8 mouse cellular contexts compared by ENCODE assay signal in genomic region chr5:151023461-151023860, GRCm38 (mm10).
A peak's percentile ranks its signal among the peaks of the same experiment; 100 is the strongest.
DNase-seq lines count a peak whose midpoint lies in the region; ATAC-seq and TF ChIP-seq lines count a peak whose summit lies in the region.

No protein-coding gene starts in this region.

- H3K36me3 ChIP-seq in embryonic facial prominence, embryonic 15.5 days = no peaks in the 10 kb centered on the region
- H3K36me3 ChIP-seq in heart, embryonic 15.5 days = no peaks in the 10 kb centered on the region
- H3K36me3 ChIP-seq in limb, embryonic 10.5 days = no peaks in the 10 kb centered on the region
- no peaks in the 10 kb centered on the region for H3K36me3 ChIP-seq in neural tube, embryonic 13.5 days

- no peaks in the 10 kb centered on the region for H3K27me3 ChIP-seq in embryonic facial prominence, embryonic 15.5 days
- H3K27me3 ChIP-seq in heart, embryonic 15.5 days = no peaks in the 10 kb centered on the region
- no peaks in the 10 kb centered on the region for H3K27me3 ChIP-seq in limb, embryonic 10.5 days (ENCODE audit: low read depth, poor library complexity, severe bottlenecking)
- H3K27me3 ChIP-seq in neural tube, embryonic 13.5 days = no peaks in the 10 kb centered on the region

- no peak overlapping the region for H3K9ac ChIP-seq in embryonic facial prominence, embryonic 15.5 days
- no peak overlapping the region for H3K9ac ChIP-seq in heart, embryonic 15.5 days
- H3K9ac ChIP-seq in neural tube, embryonic 13.5 days = no peak overlapping the region

- peaks cover 17% of the 10 kb centered on the region for H3K4me1 ChIP-seq in embryonic facial prominence, embryonic 15.5 days
- H3K4me1 ChIP-seq in heart, embryonic 15.5 days (replicated peaks) = peaks cover 11% of the 10 kb centered on the region
- peaks cover 78% of the 10 kb centered on the region for H3K4me1 ChIP-seq in limb, embryonic 10.5 days
- H3K4me1 ChIP-seq in neural tube, embryonic 13.5 days (replicated peaks) = peaks cover 45% of the 10 kb centered on the region

- no peaks in the 10 kb centered on the region for H3K9me3 ChIP-seq in embryonic facial prominence, embryonic 15.5 days (replicated peaks)
- H3K9me3 ChIP-seq in heart, embryonic 15.5 days (replicated peaks) = no peaks in the 10 kb centered on the region
- H3K9me3 ChIP-seq in limb, embryonic 10.5 days (replicated peaks) = no peaks in the 10 kb centered on the region
- H3K9me3 ChIP-seq in neural tube, embryonic 13.5 days = no peaks in the 10 kb centered on the region

- 8% methylated on average over 8 of the region's 8 CpGs for WGBS in embryonic facial prominence, embryonic 15.5 days
- WGBS in heart, embryonic 15.5 days = 17% methylated on average over 8 of the region's 8 CpGs
- 13% methylated on average over 8 of the region's 8 CpGs for WGBS in limb, embryonic 10.5 days
- 15% methylated on average over 8 of the region's 8 CpGs for WGBS in neural tube, embryonic 13.5 days

- H3K4me3 ChIP-seq in layer of hippocampus, adult 2 months = no peak overlapping the region
- 0 out of 2 replicates have a peak overlapping the region, but pooled peaks have one; percentile 7 for H3K4me3 ChIP-seq in embryonic facial prominence, embryonic 15.5 days (replicated peaks)
- no peak overlapping the region for H3K4me3 ChIP-seq in heart, embryonic 15.5 days
- 0 out of 2 replicates have a peak overlapping the region, but pooled peaks have one; percentile 5 for H3K4me3 ChIP-seq in limb, embryonic 10.5 days
- H3K4me3 ChIP-seq in neural tube, embryonic 13.5 days = no peak overlapping the region

- peak overlapping the region; percentile 28; the same call in 1 of the 2 replicates for H3K4me2 ChIP-seq in embryonic facial prominence, embryonic 15.5 days (replicated peaks)
- H3K4me2 ChIP-seq in heart, embryonic 15.5 days = peak overlapping the region; percentile 34
- H3K4me2 ChIP-seq in neural tube, embryonic 13.5 days = peak overlapping the region; percentile 15

- peak overlapping the region; percentile 83 for H3K27ac ChIP-seq in layer of hippocampus, adult 2 months
- H3K27ac ChIP-seq in embryonic facial prominence, embryonic 15.5 days (replicated peaks) = peak overlapping the region; percentile 63; the same call in 1 of the 2 replicates
- peak overlapping the region; percentile 50 for H3K27ac ChIP-seq in heart, embryonic 15.5 days
- peak overlapping the region; percentile 71 for H3K27ac ChIP-seq in limb, embryonic 10.5 days
- peak overlapping the region; percentile 2; the same call in 1 of the 2 replicates for H3K27ac ChIP-seq in neural tube, embryonic 13.5 days (replicated peaks)

- peak in 1 of 2 experiments; percentile 10 for DNase-seq in layer of hippocampus, adult 2 months (ENCODE audit: low spot score in 2 of 2)
- DNase-seq in layer of hippocampus, adult 9-10 months (ENCODE audit: low spot score) = no peak
- DNase-seq in limb, embryonic 10.5 days (ENCODE audit: low spot score) = peak; percentile 53
- no peak for DNase-seq in natural killer cell, adult 2 months (ENCODE audit: low spot score in 2 of 2)
- no peak for DNase-seq in thymus, postnatal 14 days

- ATAC-seq in embryonic facial prominence, embryonic 15.5 days (ENCODE audit: insufficient number of reproducible peaks, low FRiP score, low TSS enrichment, low read depth) = 0 out of 2 replicates have a peak, but pooled peaks have one; percentile 67
- no peak; the same call in 1 of the 2 replicates for ATAC-seq in heart, embryonic 15.5 days (replicated peaks; ENCODE audit: insufficient number of reproducible peaks, insufficient read depth, low FRiP score, low read depth)
- no peak for ATAC-seq in neural tube, embryonic 13.5 days (ENCODE audit: low read depth)

- TF ChIP-seq CTCF in layer of hippocampus, adult 2 months (conservative IDR thresholded peaks at IDR 0.05) = no peak

Comparison
In these comparisons a context has a peak if more than half of its experiments do, and no peak if none do; other contexts are left out.
1. H3K27ac ChIP-seq: peak in every context shown above with its lines; median percentile 83 in layer of hippocampus, adult 2 months; 71 in limb, embryonic 10.5 days; 63 in embryonic facial prominence, embryonic 15.5 days; 50 in heart, embryonic 15.5 days; 2 in neural tube, embryonic 13.5 days.
2. H3K4me3 ChIP-seq: peak in embryonic facial prominence, embryonic 15.5 days (single experiment) and limb, embryonic 10.5 days (single experiment); none in layer of hippocampus, adult 2 months (single experiment), heart, embryonic 15.5 days (single experiment) and neural tube, embryonic 13.5 days (single experiment).
3. Peak in every context shown above with its lines, with median percentiles within 50 percentile points of each other: H3K4me2 ChIP-seq.